Mouse (Mus musculus) midbrain, embryonic 11.5 days (tissue): ENCODE data around the gene Epb41l4b. TPM values are rescaled to one million over a fixed set of nuclear protein-coding genes. Genes with fewer than 3 reads are reported as not detected.

Experiments used
- ATAC-seq: fragments of 200-750 bp; cut with Nextera tagmentation; 2 replicates; pipeline ENCODE4 v1.8.0; 2017; ENCODE audit warnings: moderate TSS enrichment, moderate library complexity; ENCODE audit not compliant: low FRiP score
- DNase-seq: peaks from one replicate; pipeline ENCODE4 v3.0.0; 2015; ENCODE audit warnings: low spot score; ENCODE audit errors: missing footprints
- H3K27ac ChIP-seq: fragments of 300-500 bp; sonication (generic); 2 replicates; pipeline ENCODE4 v1.5.1; 2014; ENCODE audit warnings: low read depth, low read length
- H3K27me3 ChIP-seq: fragments of 300-500 bp; sonication (generic); 2 replicates; pipeline ENCODE4 v1.6.1; 2014; ENCODE audit warnings: mild to moderate bottlenecking, low read length, moderate library complexity, mixed read lengths; ENCODE audit not compliant: control insufficient read depth, insufficient read depth
- H3K36me3 ChIP-seq: fragments of 300-500 bp; sonication (generic); 2 replicates; pipeline ENCODE4 v1.6.1; 2014; ENCODE audit warnings: mild to moderate bottlenecking, low read length, moderate library complexity, mixed read lengths; ENCODE audit not compliant: control insufficient read depth, insufficient read depth
- H3K4me1 ChIP-seq: fragments of 300-500 bp; sonication (generic); 2 replicates; pipeline ENCODE4 v1.6.1; 2014; ENCODE audit warnings: low read length; ENCODE audit not compliant: control insufficient read depth, insufficient read depth
- H3K4me2 ChIP-seq: fragments of 300-500 bp; sonication (generic); 2 replicates; pipeline ENCODE4 v1.6.1; 2014; ENCODE audit warnings: mild to moderate bottlenecking, moderate library complexity
- H3K4me3 ChIP-seq: fragments of 300-500 bp; sonication (generic); 2 replicates; pipeline ENCODE4 v1.5.1; 2014; ENCODE audit warnings: low read depth, low read length
- H3K9ac ChIP-seq: fragments of 300-500 bp; sonication (generic); 2 replicates; pipeline ENCODE4 v1.6.1; 2014; ENCODE audit warnings: low read length
- H3K9me3 ChIP-seq: fragments of 300-500 bp; sonication (generic); 2 replicates; pipeline ENCODE4 v1.6.1; 2016; ENCODE audit warnings: low read length; ENCODE audit not compliant: control insufficient read depth
- WGBS: fragments of 180-500 bp; shearing (Covaris S2); extraction: QIAGEN DNeasy Blood & Tissue Kit; methylation state at CpG from one replicate; pipeline ENCODE4 v1.1.7; 2014; 5-methylcytosine and 5-hydroxymethylcytosine counted together
- polyA plus RNA-seq: library from polyadenylated mRNA; unstranded; fragments of >200 nt; fragmentation: Nextera tagmentation; extraction: Ambion mirVana; gene quantifications from 2 replicates; pipeline ENCODE4 v1.2.1, GENCODE M21; 2014

Epb41l4b gene
- polyA plus RNA-seq, 1 experiment from 2014 or later: 0.51 TPM

GRCm38 (mm10) chr4:57005011-57005410 is 138.2 kb downstream of the Epb41l4b start:
- 84% methylated on average over 8 of the region's 8 CpGs for WGBS
- Histone ChIP-seq H3K36me3 (no peaks in the 10 kb centered on the region), H3K27me3 (no peaks in the 10 kb centered on the region), H3K4me2 (no peak overlapping the region), H3K4me3 (no peak overlapping the region), H3K4me1 (no peaks in the 10 kb centered on the region), H3K9ac (no peak overlapping the region), H3K27ac (no peak overlapping the region), H3K9me3 (no peaks in the 10 kb centered on the region)
- ATAC-seq (no peak), DNase-seq (no peak)

GRCm38 (mm10) chr4:57003886-57004285 is 139.4 kb downstream of the Epb41l4b start:
- Histone ChIP-seq H3K9ac (no peak overlapping the region), H3K9me3 (no peaks in the 10 kb centered on the region), H3K36me3 (no peaks in the 10 kb centered on the region), H3K4me2 (no peak overlapping the region), H3K4me1 (no peaks in the 10 kb centered on the region), H3K4me3 (no peak overlapping the region), H3K27me3 (no peaks in the 10 kb centered on the region), H3K27ac (no peak overlapping the region)
- ATAC-seq: no peak
- WGBS: 81% methylated on average over 8 of the region's 8 CpGs
- DNase-seq: no peak

- no peaks in the 10 kb centered on the region for H3K36me3 ChIP-seq
- no peaks in the 10 kb centered on the region for H3K9me3 ChIP-seq
- H3K4me2 ChIP-seq: no peak overlapping the region
- H3K9ac ChIP-seq: no peak overlapping the region
- DNase-seq (no peak), ATAC-seq (no peak)
- H3K27me3 ChIP-seq: no peaks in the 10 kb centered on the region
- H3K4me1 ChIP-seq: no peaks in the 10 kb centered on the region
- H3K4me3 ChIP-seq: no peak overlapping the region
- 84% methylated on average over 3 of the region's 3 CpGs for WGBS
- no peak overlapping the region for H3K27ac ChIP-seq
These were observed 140.5 kb downstream of the Epb41l4b start for GRCm38 (mm10) chr4:57002751-57003150.

- H3K27ac ChIP-seq: no peak overlapping the region
- no peak for ATAC-seq
- WGBS: 78% methylated on average over 2 of the region's 2 CpGs
These were observed 141.8 kb downstream of the Epb41l4b start for GRCm38 (mm10) chr4:57001437-57001836.

GRCm38 (mm10) chr4:56993331-56993730 is 149.9 kb downstream of the Epb41l4b start:
- H3K27ac ChIP-seq: no peak overlapping the region
- H3K9ac ChIP-seq: no peak overlapping the region
- peaks cover 2% of the 10 kb centered on the region; the same call in 1 of the 2 replicates for H3K27me3 ChIP-seq
- peaks cover 3% of the 10 kb centered on the region; the same call in 1 of the 2 replicates for H3K9me3 ChIP-seq
- no peaks in the 10 kb centered on the region for H3K36me3 ChIP-seq
- no peak overlapping the region for H3K4me2 ChIP-seq
- H3K4me3 ChIP-seq: no peak overlapping the region
- H3K4me1 ChIP-seq: peaks cover 2% of the 10 kb centered on the region; the same call in 1 of the 2 replicates
- DNase-seq: peak; percentile 39
- ATAC-seq: no peak
- WGBS: 88% methylated on average over 7 of the region's 7 CpGs

More at GRCm38 (mm10) chr4:57001437-57001836, 141.8 kb downstream of the Epb41l4b start:
- Histone ChIP-seq H3K4me3 (no peak overlapping the region), H3K36me3 (no peaks in the 10 kb centered on the region), H3K4me2 (no peak overlapping the region), H3K9me3 (peaks cover 3% of the 10 kb centered on the region; the same call in 1 of the 2 replicates), H3K27me3 (no peaks in the 10 kb centered on the region), H3K9ac (no peak overlapping the region), H3K4me1 (no peaks in the 10 kb centered on the region)
- no peak for DNase-seq

- Histone ChIP-seq H3K4me1 (peaks cover 2% of the 10 kb centered on the region; the same call in 1 of the 2 replicates), H3K27ac (no peak overlapping the region), H3K36me3 (no peaks in the 10 kb centered on the region), H3K4me3 (no peak overlapping the region), H3K27me3 (peaks cover 2% of the 10 kb centered on the region; the same call in 1 of the 2 replicates), H3K9me3 (peaks cover 3% of the 10 kb centered on the region; the same call in 1 of the 2 replicates), H3K4me2 (no peak overlapping the region), H3K9ac (no peak overlapping the region)
- DNase-seq (peak; percentile 79), ATAC-seq (no peak)
- WGBS: 80% methylated on average over 2 of the region's 2 CpGs
These were observed 151.3 kb downstream of the Epb41l4b start for GRCm38 (mm10) chr4:56991951-56992350.

- Histone ChIP-seq H3K27me3 (peaks cover 2% of the 10 kb centered on the region; the same call in 1 of the 2 replicates), H3K9ac (peak within 1 kb of the TSS; percentile 70), H3K4me1 (peaks cover 2% of the 10 kb centered on the region; the same call in 1 of the 2 replicates), H3K4me2 (peak within 1 kb of the TSS; percentile 91), H3K9me3 (no peaks in the 10 kb centered on the region), H3K27ac (no peak within 1 kb of the TSS), H3K4me3 (peak within 1 kb of the TSS; percentile 64), H3K36me3 (no peaks in the 10 kb centered on the region)
- DNase-seq (peak; percentile 93), ATAC-seq (peak; percentile 91)
- 0% methylated on average over 27 of the region's 44 CpGs for WGBS
These were observed 153.0 kb downstream of the Epb41l4b start, which contains the start of gene Frrs1l for GRCm38 (mm10) chr4:56990215-56990584. TSS of gene Frrs1l (minus strand) at chr4:56990391.

GRCm38 (mm10) chr4:56989431-56990214 is 153.6 kb downstream of the Epb41l4b start:
- 1% methylated on average over 45 of the region's 45 CpGs for WGBS

GRCm38 (mm10) chr4:56965586-56966179 is 177.6 kb downstream of the Epb41l4b start:
- H3K4me1 ChIP-seq: no peaks in the 10 kb centered on the region
- no peak overlapping the region for H3K9ac ChIP-seq
- no peak overlapping the region for H3K27ac ChIP-seq
- H3K27me3 ChIP-seq: no peaks in the 10 kb centered on the region
- DNase-seq (no peak), ATAC-seq (no peak)
- H3K36me3 ChIP-seq: no peaks in the 10 kb centered on the region
- no peak overlapping the region for H3K4me3 ChIP-seq
- 82% methylated on average over 7 of the region's 7 CpGs for WGBS
- H3K9me3 ChIP-seq: no peaks in the 10 kb centered on the region
- H3K4me2 ChIP-seq: no peak overlapping the region

More at GRCm38 (mm10) chr4:56989431-56990214, 153.6 kb downstream of the Epb41l4b start:
- Histone ChIP-seq H3K4me1 (peaks cover 2% of the 10 kb centered on the region; the same call in 1 of the 2 replicates), H3K9me3 (no peaks in the 10 kb centered on the region), H3K4me2 (peak overlapping the region; percentile 91), H3K27me3 (peaks cover 2% of the 10 kb centered on the region; the same call in 1 of the 2 replicates), H3K4me3 (peak overlapping the region; percentile 64), H3K9ac (peak overlapping the region; percentile 70), H3K36me3 (no peaks in the 10 kb centered on the region), H3K27ac (no peak overlapping the region)
- DNase-seq (peak; percentile 96), ATAC-seq (peak; percentile 80)
